Mouse (Mus musculus) fibroblast of lung, adult 2 months (primary cell): ENCODE data around the gene Nup188.

Experiments used
- DNase-seq: peaks from one replicate; pipeline ENCODE4 v3.0.0-alpha.2; 2011; ENCODE audit warnings: low read depth

Nup188 gene

DNA sequence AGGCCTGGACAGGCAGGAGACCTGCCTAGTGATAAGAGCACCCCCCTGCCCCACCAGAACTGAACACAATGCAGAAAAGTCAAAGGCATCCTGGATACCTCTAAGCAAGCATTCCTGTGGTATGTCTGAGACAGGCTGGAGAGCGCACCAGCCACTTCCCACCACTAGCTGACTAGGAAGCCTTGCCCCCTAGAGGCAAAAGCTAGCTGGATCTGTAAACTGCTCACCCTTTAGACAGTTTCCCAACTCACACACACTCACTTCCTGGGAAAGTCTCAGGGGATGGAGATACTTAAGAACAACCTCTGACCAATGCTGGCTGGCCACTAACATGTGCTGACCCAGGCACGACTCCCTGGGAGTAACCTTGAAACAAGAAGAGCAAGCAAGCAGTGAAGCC is 65.0 kb downstream of the Nup188 start:
- DNase-seq: peak; percentile 82

- DNase-seq: no peak
Observed at GRCm38 (mm10) chr2:30355861-30356260, 69.7 kb downstream of the Nup188 start.

DNA sequence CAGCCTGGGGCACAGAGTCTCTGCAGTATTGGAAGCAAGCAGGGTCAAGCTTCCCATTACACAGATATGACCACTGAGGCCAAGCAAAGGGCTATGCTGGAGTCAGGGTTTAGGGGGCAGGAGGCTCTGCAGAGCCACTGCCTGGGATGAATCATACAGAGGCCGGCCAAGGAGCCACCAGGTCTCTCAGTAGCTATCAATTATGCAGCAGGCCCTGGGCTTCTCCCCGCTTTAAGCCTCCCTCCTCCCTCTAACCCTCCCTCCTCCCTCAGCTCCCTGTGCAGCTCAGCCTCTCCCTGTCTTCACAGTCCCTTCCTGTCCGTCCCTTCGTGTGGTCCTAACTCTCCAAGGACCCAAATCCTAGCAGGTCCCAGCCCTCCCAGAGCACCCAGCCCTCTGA is 70.1 kb downstream of the Nup188 start:
- DNase-seq: no peak

DNA sequence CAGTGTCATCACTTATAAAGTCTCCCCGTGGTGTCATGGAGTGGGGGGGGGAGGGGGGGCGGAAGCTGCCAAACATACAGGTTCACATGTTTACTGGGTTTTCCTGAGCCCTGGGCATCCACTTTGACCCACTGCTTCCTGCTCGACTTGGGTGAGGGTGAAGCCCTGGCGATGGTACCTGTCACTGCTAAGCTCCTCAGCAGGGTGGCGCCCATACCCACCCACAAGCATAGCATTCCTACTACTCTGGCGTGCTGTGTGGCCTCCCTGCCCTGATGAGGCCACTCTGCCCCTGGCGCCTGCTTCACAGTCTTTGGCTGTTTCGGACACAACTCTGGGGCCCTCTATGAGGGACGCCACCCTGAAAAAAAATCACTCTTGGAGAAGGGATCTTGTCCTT is 70.7 kb downstream of the Nup188 start:
- no peak for DNase-seq

GRCm38 (mm10) chr2:30357552-30358510 is 71.6 kb downstream of the Nup188 start:
- no peak for DNase-seq

GRCm38 (mm10) chr2:30358533-30359531 is 72.6 kb downstream of the Nup188 start, which contains the start of gene Sh3glb2:
Gene Sh3glb2 (minus strand): TSS chr2:30359337.
- peak; percentile 46 for DNase-seq

DNA sequence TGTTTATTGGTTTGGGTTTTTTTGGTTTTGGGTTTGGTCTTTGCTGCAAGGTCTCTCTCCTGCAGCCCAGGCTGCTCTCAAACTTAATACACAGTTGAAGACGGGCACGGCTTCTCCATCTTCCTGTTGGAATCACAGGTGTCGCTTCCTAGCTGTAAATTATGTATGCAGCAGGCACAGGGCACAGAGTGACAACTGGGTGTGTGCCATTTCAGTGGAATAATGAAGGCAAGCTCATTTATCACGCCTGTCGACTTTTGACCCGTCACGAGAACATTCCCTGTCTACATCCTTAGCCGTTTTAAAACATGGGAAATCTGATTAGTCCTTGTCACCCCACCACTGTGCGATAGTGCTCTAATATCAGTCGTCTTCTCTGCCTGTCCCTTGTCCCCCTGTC is 74.4 kb downstream of the Nup188 start:
- DNase-seq: no peak

DNA sequence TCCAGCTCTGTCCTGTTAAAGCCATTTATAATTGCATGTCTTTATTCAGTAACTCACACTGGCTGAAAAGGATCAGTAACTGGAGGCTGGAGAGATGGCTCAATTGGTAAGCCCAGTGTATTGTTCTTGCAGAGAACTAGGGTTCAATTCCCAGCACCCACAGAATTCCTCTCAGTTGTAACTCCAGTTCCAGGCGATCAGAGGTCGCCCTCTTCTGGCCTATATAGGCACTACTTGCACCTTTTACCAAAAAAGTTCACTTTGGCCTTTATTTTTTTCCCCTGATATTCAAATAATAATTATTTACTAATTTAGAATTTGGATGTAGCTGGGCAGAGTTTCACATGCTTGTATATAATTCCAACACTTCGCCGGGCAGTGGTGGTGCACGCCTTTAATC is 76.7 kb downstream of the Nup188 start:
- no peak for DNase-seq

DNA sequence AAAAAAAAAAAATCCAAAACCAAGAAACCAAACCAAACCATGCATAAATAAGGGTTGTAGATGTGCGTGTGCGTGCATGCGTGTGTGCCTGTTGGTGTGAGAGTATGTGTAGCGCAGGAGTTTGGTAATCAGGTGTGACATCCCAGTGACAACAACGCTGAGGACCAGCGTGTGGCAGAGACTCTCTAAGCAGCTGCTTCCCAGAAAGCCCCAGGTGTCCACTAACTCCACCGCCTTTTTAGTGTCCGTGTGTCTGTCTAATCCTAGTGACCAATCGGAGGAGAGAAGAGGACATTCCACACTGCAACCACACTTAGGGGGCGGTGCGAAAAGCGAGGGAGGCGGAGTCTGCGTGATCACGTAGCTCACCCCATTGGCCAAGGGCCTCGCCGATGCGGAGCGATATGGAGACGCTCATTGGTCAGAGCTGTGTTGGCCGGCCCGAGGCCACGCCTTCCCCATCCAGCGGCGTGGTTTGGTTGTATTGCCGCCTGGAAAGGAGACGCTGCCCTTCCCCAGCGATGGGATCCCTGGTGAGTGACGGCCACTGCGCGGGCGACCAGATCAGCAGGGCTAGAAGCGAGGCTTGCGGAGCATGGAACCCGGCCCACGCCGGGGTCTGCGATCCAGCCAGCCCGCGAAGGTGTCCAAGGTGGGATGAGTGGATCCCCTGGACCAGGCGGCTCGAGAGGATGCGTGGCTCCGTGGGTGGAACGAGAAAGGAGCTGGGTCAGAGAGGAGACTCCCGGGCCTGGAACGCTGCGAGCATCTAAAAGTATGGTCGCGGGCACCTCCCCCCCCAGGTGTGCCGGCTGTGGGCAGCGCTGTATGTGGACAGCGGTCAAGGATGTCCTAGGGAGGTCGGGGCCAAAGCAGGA is 77.8 kb downstream of the Nup188 start, which contains the start of gene Miga2:
TSS of gene Miga2 (plus strand) at position 461 of the 878 bp plus-strand sequence.
- DNase-seq: peak; percentile 99

GRCm38 (mm10) chr2:30365281-30366069 is 79.3 kb downstream of the Nup188 start:
- no peak for DNase-seq

- no peak for DNase-seq
Observed at GRCm38 (mm10) chr2:30366203-30366602, 80.0 kb downstream of the Nup188 start.

DNA sequence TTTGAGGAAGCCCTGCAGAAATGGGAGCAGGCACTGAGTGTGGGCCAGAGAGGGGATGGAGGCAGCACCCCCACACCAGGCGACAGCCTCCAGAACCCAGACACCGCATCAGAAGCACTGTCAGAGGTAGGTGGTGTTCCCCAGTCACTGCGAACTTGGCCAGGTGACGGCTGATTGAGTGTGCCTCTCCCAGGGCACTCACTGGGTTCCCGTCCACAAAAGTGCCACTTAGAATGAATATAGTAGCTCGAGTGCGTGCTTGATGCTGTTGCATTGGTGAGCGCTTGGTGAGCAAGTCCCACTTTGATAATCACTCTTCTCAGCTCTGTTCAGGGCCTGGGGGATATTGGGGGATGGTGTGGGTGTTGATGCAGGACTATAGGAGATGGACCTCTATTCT is 85.3 kb downstream of the Nup188 start:
- DNase-seq: no peak

DNA sequence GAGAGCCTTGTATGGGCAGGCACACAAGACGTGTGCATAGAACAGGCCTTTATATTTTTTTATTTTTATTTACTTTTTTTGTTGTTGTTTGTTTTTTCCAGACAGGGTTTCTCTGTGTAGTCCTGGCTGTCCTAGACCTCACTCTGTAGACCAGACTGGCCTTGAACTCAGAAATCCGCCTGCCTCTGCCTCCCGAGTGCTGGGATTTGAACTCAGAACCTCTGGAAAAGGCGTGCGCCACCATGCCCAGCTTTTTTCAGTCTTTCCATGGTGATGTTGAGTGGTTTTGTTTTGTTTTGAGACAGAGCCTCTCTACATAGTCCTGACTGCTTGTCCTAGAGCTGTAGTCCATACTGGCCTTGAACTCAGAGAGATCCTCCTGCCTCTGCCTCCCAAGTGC is 86.5 kb downstream of the Nup188 start:
- DNase-seq: no peak

- no peak for DNase-seq
Observed at GRCm38 (mm10) chr2:30375893-30376292, 89.7 kb downstream of the Nup188 start.

DNA sequence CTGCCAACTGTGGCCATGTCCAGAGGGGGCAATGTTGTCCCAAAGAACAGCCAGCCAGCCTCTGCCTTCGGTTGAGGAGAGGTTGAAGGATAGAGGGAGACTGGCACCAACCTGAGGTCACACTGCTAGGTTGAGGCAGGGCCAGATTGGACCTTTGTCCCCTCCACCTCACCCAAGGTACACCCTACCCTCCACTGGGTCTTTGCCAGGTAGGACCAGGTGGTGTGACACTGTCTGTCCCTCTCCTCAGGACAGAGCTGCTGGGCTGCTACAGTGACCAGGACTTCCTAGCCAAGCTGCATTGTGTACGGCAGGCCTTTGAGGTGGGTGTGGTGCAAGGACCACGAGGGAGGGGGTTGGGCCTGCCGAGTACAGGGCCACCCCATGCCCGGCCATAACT is 91.5 kb downstream of the Nup188 start:
- DNase-seq: no peak

DNA sequence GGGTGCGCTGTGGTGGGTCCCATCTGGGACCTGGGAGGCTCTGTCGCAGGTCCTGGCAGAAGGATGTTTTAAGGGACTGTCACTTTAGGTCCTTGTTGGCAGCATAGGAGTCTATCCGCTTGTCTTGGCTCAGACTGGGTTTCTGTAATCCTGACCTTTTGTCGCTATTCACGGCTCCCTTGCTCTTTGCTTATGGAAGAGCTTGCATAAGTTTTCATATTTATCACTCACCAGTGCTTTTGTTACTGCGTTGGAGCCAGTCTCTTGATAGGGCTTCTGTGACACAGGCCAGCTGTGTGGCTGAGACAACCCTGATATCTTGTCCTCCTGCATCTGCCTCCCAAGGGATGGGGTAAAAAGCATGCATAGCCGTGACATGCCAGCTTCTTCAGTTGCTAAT is 93.1 kb downstream of the Nup188 start:
- DNase-seq: no peak

DNA sequence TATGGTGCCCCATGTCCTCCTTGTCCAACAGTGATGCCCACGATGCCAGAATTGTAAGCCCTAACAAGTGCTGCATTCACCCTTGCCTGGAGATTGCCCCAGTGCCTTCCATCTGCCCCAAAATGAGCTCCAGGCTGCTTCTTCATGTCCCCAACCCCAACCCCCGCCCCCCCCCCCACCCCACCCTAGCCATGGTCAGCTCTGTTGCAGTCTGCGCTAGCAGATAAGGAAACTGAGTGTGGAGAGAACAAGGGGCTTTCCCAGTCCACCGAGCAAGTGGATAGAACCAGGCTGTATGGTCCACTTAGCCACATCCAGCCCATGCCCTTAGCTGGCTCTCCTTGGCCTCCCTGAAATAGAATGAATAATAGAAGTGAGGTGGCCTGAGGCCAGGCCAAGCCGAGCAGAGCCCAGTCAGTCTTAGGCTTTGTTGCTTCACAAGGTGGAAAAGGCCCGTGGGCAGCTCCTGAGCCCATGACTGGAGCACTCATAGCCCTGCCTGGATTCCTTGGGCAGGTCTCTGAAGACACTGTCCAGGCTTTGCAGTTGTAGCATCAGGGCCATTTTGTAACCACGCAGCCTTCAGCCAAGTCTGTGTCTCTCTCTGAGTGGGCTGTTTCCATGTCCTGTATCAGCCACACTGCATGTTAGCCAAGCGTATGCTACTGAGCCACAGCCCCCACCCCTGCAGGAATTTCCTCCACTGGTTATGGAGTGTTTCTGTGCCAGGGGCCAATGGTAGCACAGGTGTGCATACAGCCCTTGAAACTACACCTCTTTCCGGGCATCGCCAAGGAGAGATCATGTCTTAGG is 94.6 kb downstream of the Nup188 start:
- DNase-seq: no peak

DNA sequence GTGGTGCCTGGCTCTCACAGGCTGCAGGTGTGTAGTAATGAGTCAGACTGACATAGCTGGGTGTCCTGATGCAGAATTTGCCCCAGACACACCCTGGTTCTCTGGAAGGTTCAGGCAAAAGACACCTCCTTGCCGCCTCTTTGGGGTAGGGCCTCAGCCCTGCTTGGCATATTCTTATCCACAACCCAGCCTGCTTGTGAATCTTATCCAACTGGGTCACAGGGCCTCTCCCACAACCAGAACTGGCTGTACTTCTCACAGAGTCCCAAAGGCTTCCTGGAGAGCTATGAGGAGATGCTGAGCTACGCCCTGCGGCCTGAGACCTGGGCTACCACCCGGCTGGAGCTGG is 95.2 kb downstream of the Nup188 start:
- DNase-seq: no peak

DNA sequence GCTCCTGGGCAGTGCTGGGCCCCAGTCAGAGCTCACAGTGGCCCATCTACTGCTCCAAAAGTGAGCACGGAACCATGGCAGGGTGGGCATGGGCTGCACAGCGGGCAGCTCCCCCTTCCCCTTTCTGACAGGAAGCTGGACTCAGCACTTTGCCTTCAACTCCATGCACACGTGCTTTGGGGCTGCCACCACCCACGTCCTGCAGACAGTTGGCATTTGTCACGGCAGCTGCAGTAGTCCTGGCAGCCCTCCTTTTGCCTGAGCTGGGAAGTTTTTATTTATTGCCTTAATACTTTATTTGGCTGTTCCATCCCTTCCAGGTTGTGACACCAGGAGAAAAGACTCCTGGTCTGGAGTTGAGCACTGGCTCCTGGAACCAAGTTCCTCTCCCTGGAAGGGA is 98.6 kb downstream of the Nup188 start:
- no peak for DNase-seq

DNA sequence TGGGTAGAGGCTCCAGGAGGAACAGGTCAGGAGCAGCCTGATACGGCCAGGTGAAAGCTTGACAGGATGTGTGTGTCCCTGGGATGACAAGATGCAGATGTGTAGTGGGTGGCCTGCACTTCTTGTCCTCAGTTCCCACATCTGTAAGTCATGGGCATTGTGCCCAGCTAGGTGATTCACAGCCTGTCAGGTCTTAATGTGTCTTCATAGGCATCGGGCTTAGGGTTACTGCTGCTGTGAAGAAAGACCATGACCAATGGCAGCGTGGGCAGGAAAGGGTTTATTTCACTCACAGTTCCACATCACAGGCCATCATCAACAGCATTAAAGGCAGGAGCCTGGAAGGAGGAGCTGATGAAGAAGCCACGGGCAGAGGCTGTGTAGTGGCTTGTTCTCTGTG is 99.4 kb downstream of the Nup188 start:
- DNase-seq: no peak
